Mouse (Mus musculus) spleen, adult 18-20 months (tissue): ENCODE results near the gene Myo1h.

Experiments
- DNase-seq, 2 experiments: peaks; one replicate each; pipeline ENCODE4 v3.0.0; 2022; ENCODE audit warnings: mixed read lengths in 2 of 2

The Myo1h gene

DNA sequence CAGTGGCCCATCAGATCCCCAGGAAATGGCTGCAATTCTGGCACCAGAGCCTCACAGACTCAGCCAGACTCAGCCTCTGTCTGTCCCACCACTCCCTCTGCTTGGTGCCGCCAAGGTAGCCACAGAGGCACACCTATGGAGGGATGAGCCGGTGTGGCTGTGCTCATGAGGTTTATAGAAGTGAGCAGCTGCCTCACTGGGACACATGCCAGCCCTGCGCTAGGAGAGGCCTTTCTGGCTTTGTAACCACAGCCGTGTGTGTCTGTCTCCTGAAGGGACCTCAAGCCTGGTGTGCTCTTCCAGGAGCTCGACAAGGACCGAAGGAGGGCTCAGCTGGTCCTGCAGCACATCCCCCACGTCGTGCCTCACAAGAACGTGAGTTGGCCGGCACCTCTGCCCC is 118.3 kb downstream of the Myo1h start:
- no peak for DNase-seq

- no peak for DNase-seq
Measured at GRCm38 (mm10) chr5:114407810-114408209, 118.8 kb downstream of the Myo1h start.

DNA sequence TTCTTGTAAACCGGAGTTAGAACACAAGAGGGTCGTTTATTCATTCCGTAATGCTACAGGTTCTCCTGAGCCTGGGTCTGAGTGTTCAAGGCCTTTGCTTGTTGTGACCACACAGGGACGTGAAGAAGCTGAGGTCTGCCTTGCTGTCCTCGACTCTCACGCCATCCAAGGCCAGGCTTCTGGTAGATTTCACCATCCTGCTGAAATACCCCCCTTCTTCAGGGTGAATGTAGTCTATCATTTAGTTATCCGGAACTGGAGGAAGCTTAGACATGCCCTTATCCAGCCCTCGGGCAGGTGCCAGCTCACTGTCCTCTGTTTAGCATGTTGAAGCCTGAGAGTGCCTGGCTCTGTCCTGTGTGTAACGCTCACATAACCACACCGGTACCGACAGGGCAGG is 119.9 kb downstream of the Myo1h start:
- no peak for DNase-seq

DNA sequence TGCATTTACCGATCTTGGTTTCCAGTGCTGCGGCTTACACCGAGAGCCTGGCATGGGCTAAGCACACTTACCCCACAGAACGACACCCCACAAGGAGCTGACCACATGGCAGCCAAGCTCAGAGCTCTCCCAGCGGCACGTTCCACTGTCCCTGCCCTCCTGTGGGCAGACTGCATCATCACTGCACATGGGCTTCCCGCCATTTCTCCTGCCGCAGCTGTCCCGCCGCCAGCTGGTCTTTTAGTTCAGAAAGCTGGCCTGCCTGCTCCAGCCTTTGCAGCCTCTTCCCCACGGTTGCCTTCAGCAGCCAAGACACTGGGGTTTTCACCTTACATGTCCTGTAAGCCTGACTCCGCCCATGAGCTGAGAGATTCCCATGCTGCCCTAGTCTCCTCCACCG is 121.5 kb downstream of the Myo1h start:
- no peak for DNase-seq

GRCm38 (mm10) chr5:114412361-114412998 is 123.5 kb downstream of the Myo1h start:
- no peak for DNase-seq

GRCm38 (mm10) chr5:114413067-114413735 is 124.2 kb downstream of the Myo1h start:
- no peak for DNase-seq
